Mouse (Mus musculus) MEL (cell line): ENCODE results near the gene Ptprk. TPM values are rescaled to one million over a fixed set of nuclear protein-coding genes. Genes with fewer than 3 reads are reported as not detected.
A peak's percentile ranks its signal among the peaks of the same experiment; 100 is the strongest.

Source experiments
- DNase-seq: peaks from one replicate; pipeline ENCODE4 v3.0.0; 2011; ENCODE audit warnings: low read depth, low spot score
- H3K27ac ChIP-seq: 2 replicates; pipeline ENCODE4 v1.5.1; 2012; ENCODE audit warnings: low read depth, mild to moderate bottlenecking, control low read depth, low read length, moderate library complexity; ENCODE audit not compliant: control insufficient read depth
- H3K27me3 ChIP-seq, 2 experiments: fragments of 150-350 bp in 1 of 2; sonication (generic) in 1 of 2; 2 replicates each; pipeline ENCODE4 v1.6.1; 2012; ENCODE audit warnings: low read length in 2 of 2, mild to moderate bottlenecking in 2 of 2, improper control_type of control experiment in 1 of 2, moderate library complexity in 1 of 2; ENCODE audit not compliant: insufficient read depth in 2 of 2, control insufficient read depth in 1 of 2
- H3K36me3 ChIP-seq, 2 experiments: 2 replicates each; pipeline ENCODE4 v1.6.1; 2012 to 2014; ENCODE audit warnings: low read length in 2 of 2, improper control_type of control experiment in 1 of 2, inconsistent platforms in 1 of 2, mild to moderate bottlenecking in 1 of 2; ENCODE audit not compliant: insufficient read depth in 2 of 2, control insufficient read depth in 1 of 2
- H3K4me1 ChIP-seq, 2 experiments: fragments of 150-350 bp in 1 of 2; sonication (generic) in 1 of 2; 2 replicates each; pipeline ENCODE4 v1.6.1; 2012; ENCODE audit warnings: low read length in 2 of 2, improper control_type of control experiment in 1 of 2, mild to moderate bottlenecking in 1 of 2; ENCODE audit not compliant: insufficient read depth in 2 of 2, control insufficient read depth in 1 of 2
- H3K4me3 ChIP-seq, 2 experiments: fragments of 150-350 bp in 1 of 2; sonication (generic) in 1 of 2; 2 replicates each; pipeline ENCODE4 v1.5.1; 2012; ENCODE audit warnings: low read depth in 2 of 2, low read length in 2 of 2, mild to moderate bottlenecking in 2 of 2, moderate library complexity in 2 of 2, control low read depth in 1 of 2, improper control_type of control experiment in 1 of 2; ENCODE audit not compliant: control insufficient read depth in 1 of 2, insufficient read depth in 1 of 2
- H3K79me2 ChIP-seq: 2 replicates; pipeline ENCODE4 v1.6.1; 2012; ENCODE audit warnings: mild to moderate bottlenecking, low read length, moderate library complexity; ENCODE audit not compliant: control insufficient read depth, poor library complexity, insufficient read depth
- H3K9ac ChIP-seq: 2 replicates; pipeline ENCODE4 v1.6.1; 2012; ENCODE audit warnings: low read depth, mild to moderate bottlenecking, control low read depth, low read length, moderate library complexity; ENCODE audit not compliant: control insufficient read depth, poor library complexity, severe bottlenecking
- H3K9me3 ChIP-seq: fragments of 150-350 bp; sonication (generic); replicated peaks from 2 replicates; pipeline ENCODE4 v1.6.1; 2012; ENCODE audit warnings: mild to moderate bottlenecking, low read length, improper control_type of control experiment, moderate library complexity; ENCODE audit not compliant: insufficient read depth
- BHLHE40 ChIP-seq: IDR thresholded peaks from 2 replicates; pipeline ENCODE4 v1.6.1; 2012; ENCODE audit warnings: low read depth, mild to moderate bottlenecking, inconsistent platforms, low read length, improper control_type of control experiment, borderline replicate concordance
- ELF1 ChIP-seq: IDR thresholded peaks from 2 replicates; pipeline ENCODE4 v1.6.1; 2014; ENCODE audit warnings: low read depth, mild to moderate bottlenecking, inconsistent platforms, low read length, improper control_type of control experiment, moderate library complexity
- EP300 ChIP-seq, 2 experiments: IDR thresholded peaks; 2 replicates each; pipeline ENCODE4 v1.6.1; 2011; ENCODE audit warnings: improper control_type of control experiment in 2 of 2, low read length in 2 of 2, low read depth in 1 of 2, mild to moderate bottlenecking in 1 of 2
- ETS1 ChIP-seq: IDR thresholded peaks from 2 replicates; pipeline ENCODE4 v1.6.1; 2012; ENCODE audit warnings: low read depth, mild to moderate bottlenecking, inconsistent platforms, low read length, improper control_type of control experiment, moderate library complexity
- GATA1 ChIP-seq: IDR thresholded peaks from 2 replicates; pipeline ENCODE4 v1.6.1; 2011; ENCODE audit warnings: low read depth, low read length, improper control_type of control experiment
- HCFC1 ChIP-seq: IDR thresholded peaks from 2 replicates; pipeline ENCODE4 v1.6.1; 2012; ENCODE audit warnings: low read depth, mild to moderate bottlenecking, inconsistent platforms, low read length, improper control_type of control experiment, moderate library complexity
- JUND ChIP-seq: IDR thresholded peaks from 2 replicates; pipeline ENCODE4 v1.6.1; 2011; ENCODE audit warnings: low read depth, mild to moderate bottlenecking, improper control_type of control experiment, low read length
- KAT2A ChIP-seq: conservative IDR thresholded peaks from 2 replicates; pipeline ENCODE4 v1.6.1; 2012; ENCODE audit warnings: low read depth, low read length, improper control_type of control experiment, inconsistent platforms
- MAX ChIP-seq: IDR thresholded peaks from 2 replicates; pipeline ENCODE4 v1.6.1; 2011; ENCODE audit warnings: low read length, improper control_type of control experiment
- MAZ ChIP-seq: IDR thresholded peaks from 2 replicates; pipeline ENCODE4 v1.6.1; 2012; ENCODE audit warnings: low read depth, mild to moderate bottlenecking, inconsistent platforms, low read length, improper control_type of control experiment
- MEF2A ChIP-seq: IDR thresholded peaks from 2 replicates; pipeline ENCODE4 v1.6.1; 2014; ENCODE audit warnings: low read depth, mild to moderate bottlenecking, inconsistent platforms, low read length, improper control_type of control experiment; ENCODE audit not compliant: poor library complexity, insufficient replicate concordance, severe bottlenecking; ENCODE audit errors: extremely low read depth
- MXI1 ChIP-seq: IDR thresholded peaks from 2 replicates; pipeline ENCODE4 v1.6.1; 2011; ENCODE audit warnings: mild to moderate bottlenecking, low read depth, low read length, improper control_type of control experiment
- MYB ChIP-seq: IDR thresholded peaks from 2 replicates; pipeline ENCODE4 v1.6.1; 2011; ENCODE audit warnings: mild to moderate bottlenecking, low read depth, low read length, improper control_type of control experiment
- NELFE ChIP-seq: IDR thresholded peaks from 2 replicates; pipeline ENCODE4 v1.6.1; 2011; ENCODE audit warnings: low read depth, low read length, improper control_type of control experiment
- POLR2AphosphoS2 ChIP-seq: IDR thresholded peaks from 2 replicates; pipeline ENCODE4 v1.6.1; 2011; ENCODE audit warnings: low read length, improper control_type of control experiment
- POLR2AphosphoS5 ChIP-seq: IDR thresholded peaks from 2 replicates; pipeline ENCODE4 v1.6.1; 2012; ENCODE audit warnings: low read depth, borderline replicate concordance, mild to moderate bottlenecking, inconsistent platforms, low read length, moderate library complexity, mixed read lengths
- RAD21 ChIP-seq: IDR thresholded peaks from 2 replicates; pipeline ENCODE4 v1.6.1; 2011; ENCODE audit warnings: mild to moderate bottlenecking, low read depth, low read length, improper control_type of control experiment
- RCOR1 ChIP-seq: IDR thresholded peaks from 2 replicates; pipeline ENCODE4 v1.6.1; 2012; ENCODE audit warnings: low read depth, mild to moderate bottlenecking, inconsistent platforms, low read length, improper control_type of control experiment
- SIN3A ChIP-seq: IDR thresholded peaks from 2 replicates; pipeline ENCODE4 v1.6.1; 2012; ENCODE audit warnings: low read length, improper control_type of control experiment, inconsistent platforms
- SMC3 ChIP-seq: IDR thresholded peaks from 2 replicates; pipeline ENCODE4 v1.6.1; 2011; ENCODE audit warnings: low read depth, low read length, improper control_type of control experiment
- TBP ChIP-seq: IDR thresholded peaks from 2 replicates; pipeline ENCODE4 v1.8.0; 2011; ENCODE audit warnings: low read depth, low read length, improper control_type of control experiment
- TCF12 ChIP-seq: IDR thresholded peaks from 2 replicates; pipeline ENCODE4 v1.6.1; 2014; ENCODE audit warnings: low read depth, mild to moderate bottlenecking, inconsistent platforms, low read length, improper control_type of control experiment, moderate library complexity
- USF1 ChIP-seq: IDR thresholded peaks from 2 replicates; pipeline ENCODE4 v1.6.1; 2014; ENCODE audit warnings: low read depth, mild to moderate bottlenecking, inconsistent platforms, low read length, improper control_type of control experiment, moderate library complexity
- USF2 ChIP-seq, 2 experiments: IDR thresholded peaks; 2 replicates each; pipeline ENCODE4 v1.6.1; 2011 to 2012; ENCODE audit warnings: improper control_type of control experiment in 2 of 2, low read length in 2 of 2, borderline replicate concordance in 1 of 2, inconsistent platforms in 1 of 2, low read depth in 1 of 2, mild to moderate bottlenecking in 1 of 2; ENCODE audit not compliant: insufficient read depth in 1 of 2
- ZC3H11A ChIP-seq: IDR thresholded peaks from 2 replicates; pipeline ENCODE4 v1.6.1; 2012; ENCODE audit warnings: low read depth, mild to moderate bottlenecking, inconsistent platforms, low read length, improper control_type of control experiment
- ZKSCAN1 ChIP-seq: IDR thresholded peaks from 2 replicates; pipeline ENCODE4 v1.6.1; 2012; ENCODE audit warnings: low read depth, mild to moderate bottlenecking, inconsistent platforms, low read length, improper control_type of control experiment, moderate library complexity
- ZMIZ1 ChIP-seq: IDR thresholded peaks from 2 replicates; pipeline ENCODE4 v1.6.1; 2012; ENCODE audit warnings: low read depth, mild to moderate bottlenecking, inconsistent platforms, low read length, improper control_type of control experiment, moderate library complexity
- ZNF384 ChIP-seq: IDR thresholded peaks from 2 replicates; pipeline ENCODE4 v1.6.1; 2012; ENCODE audit warnings: low read depth, mild to moderate bottlenecking, inconsistent platforms, low read length, improper control_type of control experiment
- polyA plus RNA-seq, 2 experiments: library from polyadenylated mRNA; stranded (reverse) in 1 of 2; unstranded in 1 of 2; fragments of >175 nt in 1 of 2; fragments of >200 nt in 1 of 2; gene quantifications; 2 replicates each; pipeline versions ENCODE4 v1.2.1 to v1.2.4; 2012; ENCODE audit warnings: low replicate concordance in 2 of 2, low read depth in 1 of 2; ENCODE audit not compliant: insufficient read length in 2 of 2, insufficient read depth in 1 of 2, missing spikeins in 1 of 2
- total RNA-seq: library from RNA; depleted of rRNA; stranded (reverse); fragments of 300-350 nt; gene quantifications from 2 replicates; pipeline ENCODE4 v1.2.3, GENCODE M21; 2012

Ptprk gene
- total and polyA plus RNA-seq, 3 experiments: under 0.01 TPM; not detected in 2

DNA sequence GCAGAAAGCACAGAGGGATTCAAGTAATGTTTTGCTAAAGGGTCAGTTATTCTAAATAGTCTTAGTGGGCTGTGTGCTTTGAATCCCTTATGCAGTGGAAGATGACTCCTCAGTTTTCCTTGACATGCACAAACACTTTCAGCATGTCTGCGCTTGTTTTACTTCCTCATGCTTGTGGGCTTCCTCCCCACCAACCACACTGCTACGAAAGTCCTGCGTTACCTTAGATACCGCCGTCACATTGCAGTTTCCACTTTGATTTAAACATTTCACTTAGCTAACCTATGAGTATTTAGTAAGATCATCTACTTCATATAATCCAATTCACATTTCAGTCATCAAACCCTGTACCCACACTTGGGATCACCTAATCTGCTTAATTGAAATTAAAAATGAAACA, 441.5 kb downstream of the Ptprk start:
- DNase-seq: peak; percentile 32
- Histone ChIP-seq H3K9me3 (no peaks in the 10 kb centered on the region), H3K79me2 (no peaks in the 10 kb centered on the region), H3K4me3 (no peak overlapping the region; a peak in 1 of 4 replicates), H3K27me3 (no peaks in the 10 kb centered on the region), H3K27ac (no peak overlapping the region), H3K4me1 (peaks cover 6 to 8% of the 10 kb centered on the region in 2 experiments; a peak in 3 of 4 replicates), H3K9ac (no peak overlapping the region), H3K36me3 (peaks cover 0 to 12% of the 10 kb centered on the region in 2 experiments; a peak in 2 of 4 replicates)
- TF ChIP-seq MEF2A: no peak
- no peak for TF ChIP-seq ZMIZ1
- TF ChIP-seq MAZ: no peak
- TF ChIP-seq BHLHE40: no peak
- no peak for TF ChIP-seq GATA1
- no peak for TF ChIP-seq KAT2A
- TF ChIP-seq POLR2AphosphoS2: no peak
- no peak for TF ChIP-seq MAX
- TF ChIP-seq EP300 (IDR thresholded peaks at IDR 0.05; ENCODE audit: low read depth in 1 of 2, low read length in 2 of 2): no peak
- no peak for TF ChIP-seq MXI1
- TF ChIP-seq TBP: no peak
- no peak for TF ChIP-seq ZC3H11A
- TF ChIP-seq ZKSCAN1: no peak
- TF ChIP-seq SIN3A: no peak
- no peak for TF ChIP-seq POLR2AphosphoS5
- no peak for TF ChIP-seq RAD21
- TF ChIP-seq USF1: no peak
- TF ChIP-seq HCFC1: no peak
- no peak for TF ChIP-seq USF2 (IDR thresholded peaks at IDR 0.05; ENCODE audit: borderline replicate concordance in 1 of 2, insufficient read depth in 1 of 2, low read depth in 1 of 2, low read length in 2 of 2)

DNA sequence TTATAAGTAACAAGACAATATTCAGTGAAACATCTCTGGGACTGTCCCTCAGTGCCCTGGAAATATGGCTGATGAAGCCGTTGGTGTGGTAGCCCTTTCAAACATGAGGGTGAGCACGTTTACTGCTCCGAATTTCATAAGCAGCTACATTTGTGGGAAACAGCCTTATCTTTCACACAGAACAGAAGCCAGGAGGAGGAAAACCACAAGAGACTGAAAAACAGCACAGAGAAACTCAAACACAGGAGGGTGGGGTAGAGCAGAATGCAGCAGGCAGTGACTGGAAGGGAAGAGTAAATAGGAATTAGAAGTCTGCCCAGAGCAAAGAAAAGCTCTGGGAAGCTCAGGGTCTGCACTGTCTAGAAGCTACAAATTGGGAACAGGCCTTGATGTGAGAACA, 443.7 kb downstream of the Ptprk start:
- peak; percentile 74 for DNase-seq
- Histone ChIP-seq H3K79me2 (no peaks in the 10 kb centered on the region), H3K9me3 (no peaks in the 10 kb centered on the region), H3K27me3 (no peaks in the 10 kb centered on the region), H3K4me3 (no peak overlapping the region), H3K9ac (no peak overlapping the region), H3K4me1 (peaks cover 6 to 8% of the 10 kb centered on the region in 2 experiments; a peak in 3 of 4 replicates), H3K36me3 (peaks cover 0 to 12% of the 10 kb centered on the region in 2 experiments; a peak in 2 of 4 replicates), H3K27ac (0 out of 2 replicates have a peak overlapping the region, but pooled peaks have one; percentile 41)
- no peak for TF ChIP-seq JUND
- TF ChIP-seq EP300 (IDR thresholded peaks at IDR 0.05; ENCODE audit: low read depth in 1 of 2, low read length in 2 of 2): peak; percentile 49 to 60
- peak; percentile 61 for TF ChIP-seq GATA1
- no peak for TF ChIP-seq POLR2AphosphoS2
- TF ChIP-seq MEF2A: no peak
- peak; percentile 48; the same call in 1 of the 2 replicates for TF ChIP-seq SIN3A
- TF ChIP-seq ELF1: no peak
- TF ChIP-seq MXI1: peak; percentile 31; the same call in 1 of the 2 replicates
- peak; percentile 67; the same call in 1 of the 2 replicates for TF ChIP-seq ETS1
- TF ChIP-seq BHLHE40: peak; percentile 62; the same call in 1 of the 2 replicates
- TF ChIP-seq ZNF384: no peak
- no peak for TF ChIP-seq TBP
- TF ChIP-seq MAZ: peak; percentile 49; the same call in 1 of the 2 replicates
- no peak for TF ChIP-seq ZKSCAN1
- TF ChIP-seq TCF12: peak; percentile 35; the same call in 1 of the 2 replicates
- 0 out of 2 replicates have a peak, but pooled peaks have one; percentile 17 for TF ChIP-seq MYB
- TF ChIP-seq RCOR1: peak; percentile 39
- TF ChIP-seq NELFE: no peak
- TF ChIP-seq SMC3: no peak
- no peak for TF ChIP-seq POLR2AphosphoS5
- TF ChIP-seq KAT2A: no peak
